ENCODE assay signal across 8 mouse cellular contexts in the genomic region with DNA sequence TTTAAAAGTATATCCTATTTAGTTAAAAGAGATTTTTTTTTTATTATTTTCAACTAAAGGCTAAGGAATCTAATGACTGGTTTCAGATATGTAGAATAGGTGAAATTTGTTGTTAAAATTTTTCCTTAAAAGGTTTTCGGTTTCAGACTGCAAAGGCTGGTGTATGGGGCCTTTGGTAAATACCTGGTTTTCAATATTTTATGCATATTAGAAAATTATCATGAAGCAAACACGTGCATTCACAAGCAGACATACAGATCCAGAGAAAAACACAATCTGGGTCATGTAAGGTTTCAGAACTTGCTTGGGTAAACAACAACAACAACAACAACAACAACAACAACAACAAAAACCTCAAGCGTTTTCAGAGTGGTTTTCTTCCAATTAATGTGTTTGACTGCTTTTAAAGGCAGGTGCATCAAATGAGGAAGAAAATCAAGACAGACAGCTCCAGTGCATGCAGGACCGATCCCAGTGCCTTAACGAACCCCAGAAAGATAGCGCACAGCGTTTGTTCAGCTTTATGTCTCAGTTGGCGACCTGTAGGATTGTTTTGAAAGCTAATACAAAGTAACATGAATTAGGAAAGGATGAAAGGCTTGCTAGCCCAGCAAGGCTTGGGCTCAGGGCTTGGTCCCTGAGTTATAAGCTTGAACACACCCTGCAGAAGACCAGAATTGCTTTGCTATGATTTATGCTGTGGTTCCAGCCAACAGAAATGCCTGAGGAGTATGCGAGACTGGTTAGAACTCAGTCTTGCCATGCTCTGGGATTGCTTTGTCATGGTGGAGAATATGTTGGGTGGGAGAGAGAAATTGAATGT.
DNase-seq lines count a peak whose midpoint lies in the region; ATAC-seq lines count a peak whose summit lies in the region.
"Had no signal": no experiment of that assay in that cellular context is flagged by ENCODE, and none has a peak within 500 bp of the region (broad histone marks: within the 10 kb centered on the region; RNA-seq: fewer than 3 reads in every experiment).

No protein-coding gene starts in this region.

- H3K36me3 ChIP-seq in neural tube, embryonic 11.5 days (ENCODE audit: control insufficient read depth, insufficient read depth, low read length), result no peaks in the 10 kb centered on the region
- no peaks in the 10 kb centered on the region for H3K36me3 ChIP-seq in forebrain, embryonic 16.5 days (ENCODE audit: control insufficient read depth, insufficient read depth)
- no peaks in the 10 kb centered on the region for H3K36me3 ChIP-seq in midbrain, embryonic 11.5 days (ENCODE audit: control insufficient read depth, insufficient read depth, low read length)
- H3K36me3 ChIP-seq: limb, embryonic 13.5 days had no signal

- H3K4me3 ChIP-seq in neural tube, embryonic 11.5 days (ENCODE audit: low read depth, low read length), result no peak overlapping the region
- no peak overlapping the region for H3K4me3 ChIP-seq in forebrain, embryonic 16.5 days (replicated peaks; ENCODE audit: low read length)
- no peak overlapping the region for H3K4me3 ChIP-seq in midbrain, embryonic 11.5 days (ENCODE audit: low read depth, low read length)
- H3K4me3 ChIP-seq: limb, embryonic 13.5 days had no signal

- H3K27me3 ChIP-seq in neural tube, embryonic 11.5 days (ENCODE audit: control insufficient read depth, insufficient read depth, low read length), result no peaks in the 10 kb centered on the region
- no peaks in the 10 kb centered on the region for H3K27me3 ChIP-seq in forebrain, embryonic 16.5 days (replicated peaks; ENCODE audit: control insufficient read depth, insufficient read depth, low read length)
- H3K27me3 ChIP-seq in midbrain, embryonic 11.5 days (ENCODE audit: control insufficient read depth, insufficient read depth, low read length), result no peaks in the 10 kb centered on the region
- H3K27me3 ChIP-seq: limb, embryonic 13.5 days had no signal

- H3K9me3 ChIP-seq in neural tube, embryonic 11.5 days (ENCODE audit: control insufficient read depth, low read length), result no peaks in the 10 kb centered on the region
- no peaks in the 10 kb centered on the region for H3K9me3 ChIP-seq in forebrain, embryonic 16.5 days (ENCODE audit: control insufficient read depth, low read length)
- no peaks in the 10 kb centered on the region for H3K9me3 ChIP-seq in midbrain, embryonic 11.5 days (ENCODE audit: control insufficient read depth, low read length)
- H3K9me3 ChIP-seq: limb, embryonic 13.5 days had no signal

- no peak overlapping the region for H3K4me2 ChIP-seq in neural tube, embryonic 11.5 days (ENCODE audit: low read depth)
- peak overlapping the region; percentile 12 for H3K4me2 ChIP-seq in forebrain, embryonic 16.5 days (ENCODE audit: low read length)
- H3K4me2 ChIP-seq in midbrain, embryonic 11.5 days, result no peak overlapping the region
- H3K4me2 ChIP-seq: limb, embryonic 13.5 days had no signal

- peak; percentile 41; the same call in 1 of the 2 replicates for ATAC-seq in neural tube, embryonic 11.5 days (ENCODE audit: insufficient read depth, low FRiP score, low TSS enrichment)
- ATAC-seq in forebrain, embryonic 16.5 days, result no peak; the same call in 1 of the 2 replicates
- ATAC-seq in midbrain, embryonic 11.5 days (ENCODE audit: low FRiP score), result peak; percentile 58

- no peak overlapping the region for H3K27ac ChIP-seq in neural tube, embryonic 11.5 days (ENCODE audit: low read depth, low read length)
- peak overlapping the region; percentile 1 for H3K27ac ChIP-seq in forebrain, embryonic 16.5 days (ENCODE audit: low read length)
- H3K27ac ChIP-seq in midbrain, embryonic 11.5 days (ENCODE audit: low read depth, low read length), result peak overlapping the region; percentile 25; the same call in 1 of the 2 replicates
- H3K27ac ChIP-seq: limb, embryonic 13.5 days had no signal

- H3K4me1 ChIP-seq in neural tube, embryonic 11.5 days (ENCODE audit: control insufficient read depth, insufficient read depth, low read length), result no peaks in the 10 kb centered on the region
- peaks cover 9% of the 10 kb centered on the region for H3K4me1 ChIP-seq in forebrain, embryonic 16.5 days (replicated peaks; ENCODE audit: control insufficient read depth, insufficient read depth, low read length)
- 0 out of 2 replicates have a peak, but pooled peaks cover 2% of the 10 kb centered on the region for H3K4me1 ChIP-seq in midbrain, embryonic 11.5 days (ENCODE audit: control insufficient read depth, insufficient read depth, low read length)
- H3K4me1 ChIP-seq: limb, embryonic 13.5 days had no signal

- no peak for DNase-seq in neural tube, embryonic 11.5 days (ENCODE audit: low spot score)
- no peak for DNase-seq in neural tube, embryonic 10.5 days (ENCODE audit: extremely low spot score, low spot score)
- no peak for DNase-seq in midbrain, embryonic 11.5 days (ENCODE audit: low spot score, missing footprints)
- DNase-seq in adrenal gland, adult 18-20 months (ENCODE audit: low spot score in 2 of 2), result no peak
- DNase-seq in kidney, adult 8-10 months, result no peak
- no peak for DNase-seq in cerebellum, adult 11-12 months

- 73% methylated on average over 9 of the region's 9 CpGs for WGBS in neural tube, embryonic 11.5 days
- WGBS in forebrain, embryonic 16.5 days, result 22% methylated on average over 9 of the region's 9 CpGs
- 71% methylated on average over 9 of the region's 9 CpGs for WGBS in midbrain, embryonic 11.5 days

- H3K9ac ChIP-seq in neural tube, embryonic 11.5 days (ENCODE audit: low read length), result no peak overlapping the region
- H3K9ac ChIP-seq in forebrain, embryonic 16.5 days (replicated peaks; ENCODE audit: low read depth, low read length), result no peak overlapping the region
- no peak overlapping the region for H3K9ac ChIP-seq in midbrain, embryonic 11.5 days (ENCODE audit: low read length)
- H3K9ac ChIP-seq: limb, embryonic 13.5 days had no signal
